Mouse (Mus musculus) ES-E14 (cell line): Measurements from ENCODE around the gene Tbc1d4. TPM values are rescaled to one million over a fixed set of nuclear protein-coding genes. Genes with fewer than 3 reads are reported as not detected.

Source experiments
- DNase-seq: peaks from one replicate; pipeline ENCODE4 v3.0.0-alpha.2; 2013; ENCODE audit warnings: low read depth, low spot score
- H3K27ac ChIP-seq: 2 replicates; pipeline ENCODE4 v1.5.1; 2012; ENCODE audit warnings: low read depth, mild to moderate bottlenecking, low read length, moderate library complexity, mixed read lengths; ENCODE audit not compliant: poor library complexity, insufficient read depth, severe bottlenecking
- H3K36me3 ChIP-seq: 2 replicates; pipeline ENCODE4 v1.6.1; 2012; ENCODE audit warnings: mild to moderate bottlenecking, low read length, moderate library complexity, mixed read lengths; ENCODE audit not compliant: control insufficient read depth, poor library complexity, insufficient read depth, severe bottlenecking
- H3K4me1 ChIP-seq, 2 experiments: fragments of 150-350 bp in 1 of 2; sonication (generic) in 1 of 2; 2 replicates each; pipeline ENCODE4 v1.6.1; 2012; ENCODE audit warnings: low read length in 2 of 2, mild to moderate bottlenecking in 1 of 2, mixed read lengths in 1 of 2; ENCODE audit not compliant: control insufficient read depth in 2 of 2, insufficient read depth in 2 of 2, poor library complexity in 1 of 2
- H3K4me3 ChIP-seq, 2 experiments: fragments of 150-350 bp in 1 of 2; sonication (generic) in 1 of 2; 2 replicates each; pipeline ENCODE4 v1.5.1; 2012; ENCODE audit warnings: low read length in 2 of 2, low read depth in 1 of 2, mild to moderate bottlenecking in 1 of 2, mixed read lengths in 1 of 2; ENCODE audit not compliant: insufficient read depth in 1 of 2, poor library complexity in 1 of 2, severe bottlenecking in 1 of 2
- H3K9ac ChIP-seq: 2 replicates; pipeline ENCODE4 v1.6.1; 2012; ENCODE audit warnings: low read depth, mild to moderate bottlenecking, low read length, mixed read lengths; ENCODE audit not compliant: poor library complexity, insufficient read depth, severe bottlenecking
- H3K9me3 ChIP-seq: fragments of 150-350 bp; sonication (generic); 2 replicates; pipeline ENCODE4 v1.6.1; 2012; ENCODE audit warnings: low read depth, mild to moderate bottlenecking, low read length; ENCODE audit not compliant: control insufficient read depth, insufficient read depth
- CHD2 ChIP-seq: IDR thresholded peaks from 2 replicates; pipeline ENCODE4 v1.6.1; 2014; ENCODE audit warnings: mild to moderate bottlenecking, low read depth, low read length, inconsistent platforms
- HCFC1 ChIP-seq: IDR thresholded peaks from 2 replicates; pipeline ENCODE4 v1.6.1; 2012; ENCODE audit warnings: low read length, inconsistent platforms, borderline replicate concordance; ENCODE audit not compliant: insufficient read depth
- MAFK ChIP-seq: IDR thresholded peaks from 2 replicates; pipeline ENCODE4 v1.6.1; 2014; ENCODE audit warnings: mild to moderate bottlenecking, low read depth, low read length, inconsistent platforms; ENCODE audit not compliant: insufficient read depth
- ZC3H11A ChIP-seq: IDR thresholded peaks from 2 replicates; pipeline ENCODE4 v1.6.1; 2012; ENCODE audit warnings: low read depth, mild to moderate bottlenecking, inconsistent platforms, low read length, borderline replicate concordance
- ZNF384 ChIP-seq: IDR thresholded peaks from 2 replicates; pipeline ENCODE4 v1.6.1; 2012; ENCODE audit warnings: low read depth, low read length, inconsistent platforms
- in situ Hi-C, 2 experiments: fragments of 600-800 bp; cut with MboI; formaldehyde crosslinking; loops; one replicate each; pipeline ENCODE4 v1.15.1; 2025; ENCODE audit warnings: low sequenced_read_pairs in 2 of 2, inconsistent platforms in 1 of 2; ENCODE audit not compliant: unreplicated experiment in 2 of 2
- total RNA-seq: library from RNA; depleted of rRNA; stranded (reverse); fragments of 300-350 nt; gene quantifications from 2 replicates; pipeline ENCODE4 v1.2.3, GENCODE M21; 2012

The Tbc1d4 gene
- total RNA-seq, 1 experiment = 1.1 TPM

DNA sequence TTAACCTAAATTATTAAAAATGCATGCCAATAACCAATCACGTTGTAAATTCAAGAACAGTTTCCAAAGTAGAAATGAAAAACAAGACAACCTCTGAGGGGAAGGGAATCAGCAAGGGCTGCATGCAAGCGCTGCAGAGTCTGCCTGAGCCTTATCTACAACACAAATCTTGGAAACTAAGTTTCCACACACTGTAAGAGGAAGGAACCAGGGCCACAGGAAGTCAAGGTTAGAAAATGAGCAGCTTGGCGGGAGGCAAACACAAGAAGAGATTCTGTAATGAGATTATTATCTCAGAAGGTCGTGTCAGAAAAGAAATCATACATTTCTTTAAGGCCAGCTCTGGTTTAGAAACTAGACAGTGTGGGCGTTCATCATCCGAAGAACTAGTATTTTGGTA is 156.1 kb downstream of the Tbc1d4 start:
- Histone ChIP-seq H3K4me3 (no peak overlapping the region), H3K9ac (no peak overlapping the region), H3K9me3 (no peaks in the 10 kb centered on the region), H3K36me3 (no peaks in the 10 kb centered on the region), H3K27ac (no peak overlapping the region), H3K4me1 (no peaks in the 10 kb centered on the region)
- DNase-seq = no peak
- in situ Hi-C loops = no loop called here
- TF ChIP-seq MAFK (no peak), ZNF384 (no peak), CHD2 (no peak)

DNA sequence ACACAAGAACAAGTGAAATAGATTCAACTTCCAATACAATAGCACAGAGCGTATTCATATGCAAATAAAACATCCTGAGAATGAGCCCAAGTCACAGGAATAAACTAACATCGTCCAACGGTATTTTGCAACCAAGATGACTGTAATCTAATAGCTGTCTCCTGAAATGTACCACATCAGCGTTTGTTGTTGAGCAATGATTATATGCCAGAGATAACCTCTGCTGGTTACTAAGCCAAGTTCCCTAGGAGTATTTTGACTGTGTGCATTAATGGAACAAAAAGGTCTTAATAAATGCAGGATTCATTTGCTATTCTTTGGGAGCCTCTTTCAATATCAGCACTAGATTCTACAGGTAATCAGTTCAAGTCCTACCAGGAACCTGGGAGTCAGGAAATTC is 161.1 kb downstream of the Tbc1d4 start:
- H3K9me3 ChIP-seq = no peaks in the 10 kb centered on the region
- no peak for DNase-seq
- peaks cover 0 to 4% of the 10 kb centered on the region in 2 experiments; a peak in 1 of 4 replicates for H3K4me1 ChIP-seq
- in situ Hi-C loops = no loop called here
- TF ChIP-seq ZC3H11A = no peak
- no peak for TF ChIP-seq CHD2
- TF ChIP-seq ZNF384 = no peak
- TF ChIP-seq HCFC1 = no peak
- TF ChIP-seq MAFK = no peak
- no peak overlapping the region for H3K27ac ChIP-seq
- no peaks in the 10 kb centered on the region for H3K36me3 ChIP-seq
- no peak overlapping the region for H3K4me3 ChIP-seq
- H3K9ac ChIP-seq = no peak overlapping the region

DNA sequence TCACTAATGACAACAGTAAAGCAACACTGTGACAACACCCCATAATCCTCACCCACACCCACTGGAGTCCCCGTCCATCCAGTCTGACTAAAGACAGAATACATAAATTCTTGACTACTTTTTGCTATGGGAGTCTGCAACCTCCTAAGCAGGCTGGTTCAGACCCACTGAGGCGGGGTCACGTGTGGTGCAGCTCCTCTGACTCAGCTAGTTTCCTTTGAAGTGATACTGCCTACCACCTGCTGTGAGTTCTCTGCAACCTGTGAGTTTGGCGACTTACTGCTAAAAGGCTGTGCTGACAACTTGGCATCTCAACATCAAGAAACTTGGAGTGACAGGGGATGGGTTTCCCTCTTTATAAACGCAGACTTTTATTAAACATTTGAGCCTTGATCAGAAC is 163.8 kb downstream of the Tbc1d4 start:
- Histone ChIP-seq H3K9ac (no peak overlapping the region), H3K27ac (no peak overlapping the region), H3K4me1 (peaks cover 0 to 4% of the 10 kb centered on the region in 2 experiments; a peak in 1 of 4 replicates), H3K4me3 (no peak overlapping the region), H3K9me3 (no peaks in the 10 kb centered on the region), H3K36me3 (no peaks in the 10 kb centered on the region)
- TF ChIP-seq HCFC1 (no peak), MAFK (peak; percentile 57; the same call in 1 of the 2 replicates)
- peak; percentile 29 for DNase-seq
- in situ Hi-C loops = no loop called here

DNA sequence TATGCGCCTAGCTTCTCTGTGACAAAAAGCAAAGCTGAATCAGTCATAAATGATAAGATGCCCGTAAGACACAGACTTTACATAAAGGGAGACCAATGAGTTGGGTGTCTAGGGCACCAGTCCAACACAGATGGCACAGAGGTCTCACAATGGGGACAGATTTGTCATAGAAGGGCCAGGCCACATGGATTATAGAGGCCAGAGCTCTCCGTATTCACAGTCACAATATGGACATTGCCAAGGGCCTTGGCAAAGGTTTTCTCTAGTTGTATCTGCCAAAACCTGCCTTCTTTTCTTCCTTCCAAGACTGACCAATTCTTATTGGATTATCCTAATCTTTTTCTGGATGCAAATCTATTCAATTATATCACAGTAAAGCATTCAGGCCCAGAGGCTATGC is 171.1 kb downstream of the Tbc1d4 start:
- Histone ChIP-seq H3K27ac (no peak overlapping the region), H3K9ac (no peak overlapping the region), H3K4me3 (no peak overlapping the region), H3K4me1 (no peaks in the 10 kb centered on the region), H3K36me3 (no peaks in the 10 kb centered on the region), H3K9me3 (no peaks in the 10 kb centered on the region)
- no peak for TF ChIP-seq HCFC1
- no peak for TF ChIP-seq ZNF384
- in situ Hi-C loops = no loop called here
- no peak for DNase-seq

DNA sequence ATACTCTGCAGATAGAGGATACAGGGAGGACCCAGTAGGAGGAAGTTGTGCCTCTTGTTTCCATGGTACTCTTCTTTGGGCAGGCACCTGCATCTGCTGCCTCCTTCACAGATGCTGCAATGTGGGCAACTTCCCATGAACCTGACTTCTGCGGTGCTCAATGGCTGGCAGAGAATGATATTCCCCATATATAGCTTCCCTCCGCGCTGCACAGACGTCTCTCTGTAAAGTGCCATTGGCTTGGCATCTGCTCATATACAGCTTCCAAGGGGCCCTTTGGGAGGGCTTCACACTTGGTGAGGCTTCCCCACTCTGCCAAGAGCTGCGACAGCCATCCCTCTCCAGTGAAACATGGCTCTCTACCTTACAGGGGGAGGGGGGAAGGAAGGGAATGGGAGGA is 178.5 kb downstream of the Tbc1d4 start:
- Histone ChIP-seq H3K36me3 (no peaks in the 10 kb centered on the region), H3K27ac (no peak overlapping the region), H3K9me3 (no peaks in the 10 kb centered on the region), H3K4me1 (no peaks in the 10 kb centered on the region), H3K9ac (no peak overlapping the region), H3K4me3 (no peak overlapping the region)
- no peak for DNase-seq
- TF ChIP-seq HCFC1 = no peak
- TF ChIP-seq MAFK = no peak
- no peak for TF ChIP-seq ZNF384
- no peak for TF ChIP-seq ZC3H11A
- TF ChIP-seq CHD2 = no peak
- in situ Hi-C loops = no loop called here
